Mouse (Mus musculus) olfactory bulb, adult 2 months (tissue): ENCODE results near the gene Tyk2.

Source experiments
- CTCF ChIP-seq: fragments of 200-500 bp; IDR thresholded peaks from 2 replicates; pipeline ENCODE4 v1.5.1; 2012; ENCODE audit warnings: low read depth, mild to moderate bottlenecking, low read length, moderate library complexity; ENCODE audit not compliant: insufficient read depth
- POLR2A ChIP-seq: fragments of 200-500 bp; IDR thresholded peaks from 2 replicates; pipeline ENCODE4 v1.6.1; 2012; ENCODE audit warnings: mild to moderate bottlenecking, low read depth, low read length, moderate library complexity; ENCODE audit not compliant: insufficient read depth

GRCm38 (mm10) chr9:21180841-21181240 is 49.8 kb upstream of the Tyk2 start:
- no peak for TF ChIP-seq POLR2A
- TF ChIP-seq CTCF = no peak
